Mouse (Mus musculus): ENCODE measurements around the gene Rnpepl1.

DNA sequence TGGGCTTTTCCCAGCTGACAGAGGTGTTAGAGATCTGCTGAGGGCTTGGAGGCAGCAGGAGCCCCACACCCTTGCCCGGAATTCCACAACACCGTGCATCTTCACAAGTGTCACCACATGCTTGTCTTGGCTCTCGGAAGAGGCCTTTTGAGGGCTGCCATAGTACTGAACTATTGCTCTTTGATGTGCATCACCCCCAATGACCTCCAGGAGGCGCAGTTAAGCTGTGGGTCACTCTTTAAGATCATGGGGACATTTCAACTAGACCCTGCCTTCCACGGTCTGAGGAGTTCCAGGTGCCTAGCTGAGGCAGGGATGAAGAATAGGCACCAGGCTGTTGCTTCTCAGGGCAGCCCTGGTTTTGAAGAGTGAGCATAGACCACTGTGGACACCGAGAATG lies 38.8 kb downstream of the Rnpepl1 start:
- no peak for TF ChIP-seq EP300 (IDR thresholded peaks at IDR 0.05)
- peak; percentile 69 for TF ChIP-seq CTCF (IDR thresholded peaks at IDR 0.05)
